Mouse (Mus musculus) embryonic facial prominence, embryonic 15.5 days (tissue): Measurements from ENCODE around the gene Olfr480. TPM values are rescaled to one million over a fixed set of nuclear protein-coding genes. Genes with fewer than 3 reads are reported as not detected.

ENCODE experiments used
- ATAC-seq: fragments of 200-750 bp; cut with Nextera tagmentation; 2 replicates; pipeline ENCODE4 v1.8.0; 2017; ENCODE audit warnings: low read depth, moderate TSS enrichment; ENCODE audit not compliant: insufficient number of reproducible peaks, low FRiP score, low TSS enrichment
- H3K27ac ChIP-seq: fragments of 300-500 bp; sonication (generic); replicated peaks from 2 replicates; pipeline ENCODE4 v1.5.1; 2015; ENCODE audit warnings: mild to moderate bottlenecking, inconsistent platforms
- H3K27me3 ChIP-seq: fragments of 300-500 bp; sonication (generic); 2 replicates; pipeline ENCODE4 v1.6.1; 2015; ENCODE audit warnings: inconsistent platforms
- H3K36me3 ChIP-seq: fragments of 300-500 bp; sonication (generic); 2 replicates; pipeline ENCODE4 v1.6.1; 2015; ENCODE audit warnings: mild to moderate bottlenecking, inconsistent platforms
- H3K4me1 ChIP-seq: fragments of 300-500 bp; sonication (generic); 2 replicates; pipeline ENCODE4 v1.6.1; 2015; ENCODE audit warnings: inconsistent platforms
- H3K4me2 ChIP-seq: fragments of 300-500 bp; sonication (generic); replicated peaks from 2 replicates; pipeline ENCODE4 v1.6.1; 2015; ENCODE audit warnings: mild to moderate bottlenecking, inconsistent platforms
- H3K4me3 ChIP-seq: fragments of 300-500 bp; sonication (generic); replicated peaks from 2 replicates; pipeline ENCODE4 v1.5.1; 2015; ENCODE audit warnings: mild to moderate bottlenecking, inconsistent platforms
- H3K9ac ChIP-seq: fragments of 300-500 bp; sonication (generic); 2 replicates; pipeline ENCODE4 v1.6.1; 2015; ENCODE audit warnings: inconsistent platforms
- H3K9me3 ChIP-seq: fragments of 300-500 bp; sonication (generic); replicated peaks from 2 replicates; pipeline ENCODE4 v1.6.1; 2016; ENCODE audit warnings: inconsistent platforms
- WGBS: fragments of 180-500 bp; shearing (Covaris S2); methylation state at CpG from one replicate; pipeline ENCODE4 v1.1.7; 2015; 5-methylcytosine and 5-hydroxymethylcytosine counted together
- polyA plus RNA-seq: library from polyadenylated mRNA; unstranded; fragments of >200 nt; fragmentation: Nextera tagmentation; extraction: Ambion mirVana; gene quantifications from 2 replicates; pipeline ENCODE4 v1.2.1, GENCODE M21; 2015

The Olfr480 gene
- not detected in 2 replicates for polyA plus RNA-seq

DNA sequence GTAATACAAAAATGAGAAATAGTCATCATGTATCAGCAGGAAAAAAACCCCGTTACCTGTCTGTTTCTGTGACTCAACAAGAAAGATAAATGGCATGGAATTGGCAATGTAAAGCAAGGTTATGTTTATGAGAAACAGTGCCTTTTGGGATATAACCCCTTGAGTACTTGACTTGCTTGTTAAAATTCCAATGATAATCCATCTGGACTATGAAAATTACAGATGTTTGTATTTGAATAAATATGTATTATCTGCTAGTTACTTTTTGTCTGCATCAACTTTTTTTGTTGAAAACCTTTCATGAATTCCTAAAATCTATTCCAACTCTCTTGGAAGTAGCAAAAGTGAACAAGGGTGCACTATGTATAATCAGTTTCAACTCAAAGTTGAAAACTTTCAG is at the start of gene Olfr480:
TSS of gene Olfr480 (minus strand) at position 101 of the 400 bp plus-strand sequence.
- H3K27ac ChIP-seq, result no peak within 1 kb of the TSS
- no peaks in the 10 kb centered on the region for H3K4me1 ChIP-seq
- no peaks in the 10 kb centered on the region; the same call in 1 of the 2 replicates for H3K9me3 ChIP-seq
- H3K36me3 ChIP-seq, result no peaks in the 10 kb centered on the region
- ATAC-seq, result no peak
- H3K4me2 ChIP-seq, result no peak within 1 kb of the TSS
- no peak within 1 kb of the TSS for H3K9ac ChIP-seq
- no peak within 1 kb of the TSS for H3K4me3 ChIP-seq
- 66% methylated on average over 1 of the region's 1 CpGs for WGBS
- H3K27me3 ChIP-seq, result no peaks in the 10 kb centered on the region

DNA sequence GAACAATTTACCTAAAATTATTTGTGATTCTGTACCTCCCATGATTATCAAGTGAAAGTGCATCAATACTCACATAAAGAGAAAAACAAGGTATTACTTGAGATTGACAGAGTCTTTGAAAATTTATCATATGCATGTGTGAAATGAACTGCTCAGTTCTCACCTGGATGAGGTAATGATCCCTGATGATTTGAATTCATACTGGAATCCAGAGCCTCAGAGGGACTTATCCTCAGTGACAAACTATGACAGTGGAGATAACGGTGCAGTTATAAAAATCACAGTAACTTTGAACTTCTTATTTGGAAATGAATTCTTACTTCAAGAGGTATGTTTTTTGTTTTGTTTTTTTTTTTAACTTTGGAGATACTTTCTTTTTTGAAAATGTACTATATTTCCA is 33.4 kb upstream of the Olfr480 start, which contains the start of gene Olfr483:
TSS of gene Olfr483 (plus strand) at position 301 of the 400 bp plus-strand sequence.
- no peak for ATAC-seq
- Histone ChIP-seq H3K4me1 (no peaks in the 10 kb centered on the region), H3K4me2 (no peak within 1 kb of the TSS), H3K9me3 (no peaks in the 10 kb centered on the region), H3K36me3 (no peaks in the 10 kb centered on the region), H3K27me3 (no peaks in the 10 kb centered on the region), H3K4me3 (no peak within 1 kb of the TSS), H3K27ac (no peak within 1 kb of the TSS), H3K9ac (no peak within 1 kb of the TSS)
- 80% methylated on average over 1 of the region's 1 CpGs for WGBS

DNA sequence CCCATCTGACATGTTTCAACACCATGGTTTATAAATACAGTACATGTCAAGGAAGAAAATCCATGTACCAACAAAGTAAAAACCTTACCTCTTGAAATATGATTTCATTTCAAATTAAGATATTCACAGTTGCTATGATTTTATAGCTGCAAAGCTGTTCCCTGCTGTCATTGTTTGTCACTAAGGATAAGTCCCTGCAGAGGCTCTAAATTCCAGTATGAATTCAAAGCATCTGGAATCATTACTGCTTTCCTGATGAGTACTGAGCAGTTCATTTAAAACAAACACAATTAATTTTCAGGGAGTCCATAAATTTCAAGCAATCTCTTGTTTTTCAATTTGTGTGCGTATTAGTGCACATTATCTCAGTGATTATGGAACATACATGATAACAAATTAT is 30.3 kb upstream of the Olfr480 start, which contains the start of gene Olfr482:
TSS of gene Olfr482 (minus strand) at position 101 of the 400 bp plus-strand sequence.
- no peaks in the 10 kb centered on the region for H3K27me3 ChIP-seq
- WGBS, result 81% methylated on average over 1 of the region's 1 CpGs
- H3K4me1 ChIP-seq, result no peaks in the 10 kb centered on the region
- H3K4me2 ChIP-seq, result no peak within 1 kb of the TSS
- H3K4me3 ChIP-seq, result no peak within 1 kb of the TSS
- H3K36me3 ChIP-seq, result no peaks in the 10 kb centered on the region
- H3K9me3 ChIP-seq, result no peaks in the 10 kb centered on the region
- no peak within 1 kb of the TSS for H3K27ac ChIP-seq
- no peak for ATAC-seq
- H3K9ac ChIP-seq, result no peak within 1 kb of the TSS

DNA sequence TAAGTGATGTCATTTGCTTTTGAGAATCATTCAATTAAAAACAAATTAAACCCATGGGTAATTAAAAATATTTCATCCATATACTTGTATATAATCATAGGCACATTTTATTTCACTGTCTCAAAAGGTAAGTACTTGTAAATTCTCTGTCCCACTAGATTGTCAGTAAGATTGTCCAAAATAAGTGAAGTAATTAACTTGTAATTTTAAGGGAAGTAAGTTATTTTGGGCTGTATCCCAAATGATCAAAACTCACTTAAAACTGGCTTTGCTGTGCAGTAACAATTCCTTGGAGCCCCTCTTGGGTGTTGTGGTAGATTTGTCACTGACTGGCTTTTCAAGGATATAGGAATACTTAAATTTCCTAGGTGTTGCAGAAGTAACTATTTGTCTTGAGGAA is 12.4 kb upstream of the Olfr480 start, which contains the start of gene Olfr481:
TSS of gene Olfr481 (plus strand) at position 301 of the 400 bp plus-strand sequence.
- Histone ChIP-seq H3K9ac (no peak within 1 kb of the TSS), H3K4me3 (no peak within 1 kb of the TSS), H3K36me3 (no peaks in the 10 kb centered on the region), H3K27me3 (no peaks in the 10 kb centered on the region), H3K4me2 (no peak within 1 kb of the TSS), H3K27ac (no peak within 1 kb of the TSS), H3K4me1 (no peaks in the 10 kb centered on the region), H3K9me3 (no peaks in the 10 kb centered on the region)
- no peak for ATAC-seq

DNA sequence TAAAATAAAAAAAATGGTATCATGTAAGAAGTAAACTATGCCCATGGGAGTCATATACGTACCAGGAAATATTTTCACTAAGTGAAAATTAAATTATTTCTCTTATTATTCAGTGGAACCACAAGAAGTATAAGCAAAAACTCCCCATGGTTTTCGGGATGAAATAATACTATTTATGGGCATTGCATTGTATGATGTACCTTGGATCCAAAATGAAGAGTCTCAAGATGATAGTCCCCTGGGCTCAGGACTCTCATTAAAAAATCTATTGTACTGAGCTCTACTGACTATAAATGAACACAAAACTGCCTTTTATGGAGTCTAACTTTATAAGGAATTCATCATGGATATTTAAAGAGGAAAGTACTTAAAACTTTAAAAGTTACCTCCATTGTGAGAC is 16.8 kb downstream of the Olfr480 start, which contains the start of gene Olfr479:
TSS of gene Olfr479 (plus strand) at position 301 of the 400 bp plus-strand sequence.
- Histone ChIP-seq H3K9ac (no peak within 1 kb of the TSS), H3K4me1 (no peaks in the 10 kb centered on the region), H3K4me2 (no peak within 1 kb of the TSS), H3K9me3 (no peaks in the 10 kb centered on the region), H3K27me3 (no peaks in the 10 kb centered on the region), H3K27ac (no peak within 1 kb of the TSS), H3K4me3 (no peak within 1 kb of the TSS), H3K36me3 (no peaks in the 10 kb centered on the region)
- no peak for ATAC-seq
- WGBS, result 81% methylated on average over 2 of the region's 2 CpGs

DNA sequence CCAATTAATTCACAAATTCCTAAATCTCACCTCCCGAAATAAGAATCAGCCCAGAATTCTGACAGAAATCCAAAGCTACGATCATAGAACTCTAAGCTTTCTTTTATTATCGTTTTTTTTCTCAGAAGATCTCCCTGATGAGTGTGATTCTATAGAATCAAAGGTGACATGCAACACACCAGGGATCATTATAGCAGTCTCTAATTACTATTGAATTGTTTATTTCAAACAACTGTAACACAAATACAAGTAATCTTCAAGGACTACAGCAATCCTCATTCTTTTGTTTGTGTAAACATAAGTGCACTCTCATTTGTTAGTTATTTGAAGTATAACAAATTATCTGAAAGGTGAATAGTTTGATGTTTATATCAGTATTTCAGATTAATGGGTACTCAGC is 33.3 kb downstream of the Olfr480 start, which contains the start of gene Olfr478:
TSS of gene Olfr478 (minus strand) at position 101 of the 400 bp plus-strand sequence.
- ATAC-seq, result no peak
- Histone ChIP-seq H3K4me2 (no peak within 1 kb of the TSS), H3K9me3 (no peaks in the 10 kb centered on the region), H3K4me3 (no peak within 1 kb of the TSS), H3K27me3 (no peaks in the 10 kb centered on the region), H3K27ac (no peak within 1 kb of the TSS), H3K9ac (no peak within 1 kb of the TSS), H3K4me1 (no peaks in the 10 kb centered on the region), H3K36me3 (no peaks in the 10 kb centered on the region)
- WGBS, result 87% methylated on average over 3 of the region's 3 CpGs

Other genes starting within 250 kb of the Olfr480 start
- gene Olfr469, start 241.8 kb downstream of the Olfr480 start, polyA plus RNA-seq, result not detected in 2 replicates
- gene Olfr470, start 219.9 kb downstream of the Olfr480 start, polyA plus RNA-seq, result not detected in 2 replicates
- gene Olfr472, start 169.4 kb downstream of the Olfr480 start, polyA plus RNA-seq, result 0.15 TPM in 1 of 2 replicates, not detected in the other
- not detected in 2 replicates for gene Olfr473, start 136.9 kb downstream of the Olfr480 start, polyA plus RNA-seq
- not detected in 2 replicates for gene Olfr474, start 112.7 kb downstream of the Olfr480 start, polyA plus RNA-seq
- gene Olfr476, start 102.5 kb downstream of the Olfr480 start, polyA plus RNA-seq, result not detected in 2 replicates
- gene Olfr477, start 80.7 kb downstream of the Olfr480 start, polyA plus RNA-seq, result not detected in 2 replicates
- gene Olfr478, start 33.4 kb downstream of the Olfr480 start, polyA plus RNA-seq, result 0.16 TPM in 1 of 2 replicates, not detected in the other
- gene Olfr479, start 16.7 kb downstream of the Olfr480 start, polyA plus RNA-seq, result 0.05 and 0.09 TPM in 2 replicates
- gene Olfr481, start 12.5 kb upstream of the Olfr480 start, polyA plus RNA-seq, result 0.59 and 0.88 TPM in 2 replicates
- gene Olfr482, start 30.2 kb upstream of the Olfr480 start, polyA plus RNA-seq, result 0.12 TPM in 1 of 2 replicates, not detected in the other
- 0.11 TPM in 1 of 2 replicates, not detected in the other for gene Olfr483, start 33.5 kb upstream of the Olfr480 start, polyA plus RNA-seq
- 0.15 TPM in 1 of 2 replicates, not detected in the other for gene Olfr484, start 60.1 kb upstream of the Olfr480 start, polyA plus RNA-seq
- 0.30 and 0.69 TPM in 2 replicates for gene Olfr485, start 92.5 kb upstream of the Olfr480 start, polyA plus RNA-seq
- gene Olfr486, start 105.4 kb upstream of the Olfr480 start, polyA plus RNA-seq, result not detected in 2 replicates
- gene Olfr487, start 147.3 kb upstream of the Olfr480 start, polyA plus RNA-seq, result 0.29 TPM in 1 of 2 replicates, not detected in the other
- gene Olfr488, start 191.0 kb upstream of the Olfr480 start, polyA plus RNA-seq, result 0.04 and 0.24 TPM in 2 replicates
- not detected in 2 replicates for gene Olfr490, start 221.6 kb upstream of the Olfr480 start, polyA plus RNA-seq
- gene Olfr491, start 246.1 kb upstream of the Olfr480 start, polyA plus RNA-seq, result 0.12 TPM in 1 of 2 replicates, not detected in the other